Mouse (Mus musculus) monocyte, adult 5-6 weeks (primary cell): ENCODE measurements around the gene Pa2g4. TPM values are rescaled to one million over a fixed set of nuclear protein-coding genes. Genes with fewer than 3 reads are reported as not detected.

Experiments
- ATAC-seq: fragments of 153-309, 156-312 bp; replicated peaks from 2 replicates; pipeline ENCODE4 v1.8.0; 2017; ENCODE audit warnings: mild to moderate bottlenecking; ENCODE audit not compliant: low TSS enrichment, insufficient number of reproducible peaks, severe bottlenecking, poor library complexity, low FRiP score
- total RNA-seq: library from RNA; stranded (forward); fragments of 200-1000, 200-491, 200-594 nt; gene quantifications from 3 replicates; pipeline ENCODE4 v1.2.3, GENCODE M21; 2017

Gene Pa2g4
- total RNA-seq, 1 experiment from 2014 or later: 37.2 TPM

DNA sequence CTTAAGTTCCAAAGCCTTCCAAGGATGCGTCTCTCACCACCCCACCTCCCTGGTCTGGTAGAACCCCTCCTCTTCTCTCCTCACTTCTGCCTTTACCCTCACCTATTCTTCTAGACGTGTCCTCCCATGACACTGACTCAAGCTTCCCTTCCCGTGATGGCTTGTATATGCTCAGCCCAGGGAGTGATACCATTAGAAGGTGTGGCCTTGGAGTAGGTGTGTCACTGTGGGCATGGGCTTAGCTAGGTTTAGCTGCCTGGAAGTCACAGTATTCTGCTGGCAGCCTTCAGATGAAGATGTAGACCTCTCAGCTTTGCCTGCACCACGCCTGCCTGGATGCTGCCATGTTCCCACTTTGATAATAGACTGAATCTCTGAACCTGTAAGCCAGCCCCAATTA is 50.7 kb downstream of the Pa2g4 start:
- no peak for ATAC-seq

DNA sequence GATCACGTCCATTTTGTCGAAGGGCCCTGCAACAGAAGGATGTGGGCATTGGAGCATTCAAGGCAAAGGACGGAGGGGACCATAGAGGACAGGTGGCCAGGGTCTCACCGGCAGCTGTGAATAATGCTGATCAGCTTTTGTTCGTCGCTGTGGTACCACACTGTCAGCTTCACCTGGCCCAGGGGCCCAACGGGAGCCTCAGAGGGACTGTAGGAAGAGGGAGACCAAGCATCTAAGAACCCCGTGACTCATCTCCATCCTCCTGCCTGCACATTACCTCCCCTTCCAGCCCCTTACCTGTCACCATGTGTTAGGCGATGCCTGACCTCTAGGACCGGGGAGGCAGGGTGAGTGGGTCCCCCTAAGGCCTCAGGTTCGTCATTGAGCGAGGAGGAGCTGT is 54.0 kb downstream of the Pa2g4 start:
- ATAC-seq: no peak

DNA sequence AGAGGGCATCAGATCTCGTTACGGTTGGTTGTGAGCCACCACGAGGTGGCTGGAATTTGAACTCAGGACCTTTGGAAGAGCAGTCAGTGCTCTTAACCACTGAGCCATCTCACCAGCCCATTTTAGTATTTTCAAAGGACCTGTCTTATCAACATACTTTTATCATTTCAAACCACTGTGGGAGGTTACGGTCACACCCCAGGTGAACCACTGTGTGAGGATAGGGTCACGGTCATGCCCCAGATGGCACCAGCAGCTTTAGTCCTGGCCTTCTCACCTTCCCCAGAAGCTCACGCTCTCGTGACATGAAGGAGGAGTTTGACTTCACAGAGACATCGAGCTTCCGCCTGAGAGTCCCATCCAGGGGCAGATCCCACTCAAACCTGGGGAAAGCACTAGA is 54.6 kb downstream of the Pa2g4 start:
- ATAC-seq: no peak

DNA sequence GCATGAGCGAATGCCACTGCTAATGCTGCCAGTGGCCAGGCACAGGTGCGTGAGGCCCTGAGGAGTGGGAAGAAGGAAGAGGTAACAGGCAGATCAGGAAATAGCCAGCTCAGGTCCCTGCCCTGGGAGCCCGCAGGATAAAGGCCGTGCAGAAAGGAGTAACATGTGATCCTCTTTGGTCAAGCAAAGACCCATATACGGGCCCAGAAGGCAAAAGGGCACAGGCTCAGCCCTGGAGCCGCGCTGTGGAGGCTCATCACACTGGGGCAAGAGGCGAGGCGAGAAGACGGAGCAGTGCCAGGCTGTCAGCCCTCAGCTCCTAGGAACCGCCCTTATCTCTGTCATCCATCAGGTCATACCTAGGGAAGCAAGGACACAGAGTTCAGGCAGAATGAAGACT is 55.5 kb downstream of the Pa2g4 start:
- ATAC-seq: no peak

DNA sequence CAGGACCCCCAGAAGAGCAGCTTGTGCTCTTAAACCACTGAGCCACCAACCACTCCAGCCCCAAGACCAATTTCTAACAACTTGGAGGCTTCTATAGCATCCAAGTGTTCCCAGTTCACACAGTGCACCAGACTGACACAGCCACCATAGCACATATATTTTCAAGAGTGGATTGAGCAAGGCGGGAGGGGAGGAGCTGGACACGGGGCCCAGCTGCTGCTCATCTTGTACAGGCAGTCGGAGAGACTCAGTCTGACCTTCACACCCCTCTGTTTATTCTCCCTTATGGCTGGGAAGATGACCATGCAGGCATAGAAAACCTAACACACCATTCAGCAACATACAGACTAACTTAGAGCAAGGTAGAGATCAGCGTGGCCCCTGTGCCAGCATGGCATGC is 56.0 kb downstream of the Pa2g4 start:
- ATAC-seq: no peak

DNA sequence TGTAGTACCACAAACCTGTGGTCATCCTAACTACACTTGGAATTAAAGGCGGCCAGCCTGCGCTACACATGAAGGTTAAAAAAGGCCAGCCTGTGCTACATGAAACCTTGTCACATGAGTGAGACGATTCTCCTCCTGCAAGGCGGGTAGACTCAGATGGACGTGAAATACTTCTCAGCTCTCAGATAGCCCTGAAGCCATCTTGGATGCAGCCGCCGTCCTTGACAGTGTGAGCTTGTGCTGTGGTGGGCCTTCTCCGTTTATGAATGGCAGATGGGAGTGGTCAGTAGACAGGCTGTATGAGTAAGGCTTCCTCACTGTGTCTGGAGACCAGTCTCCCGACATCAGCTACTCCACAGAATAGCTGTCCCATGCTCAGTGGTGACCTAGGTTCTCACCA is 56.6 kb downstream of the Pa2g4 start:
- no peak for ATAC-seq

DNA sequence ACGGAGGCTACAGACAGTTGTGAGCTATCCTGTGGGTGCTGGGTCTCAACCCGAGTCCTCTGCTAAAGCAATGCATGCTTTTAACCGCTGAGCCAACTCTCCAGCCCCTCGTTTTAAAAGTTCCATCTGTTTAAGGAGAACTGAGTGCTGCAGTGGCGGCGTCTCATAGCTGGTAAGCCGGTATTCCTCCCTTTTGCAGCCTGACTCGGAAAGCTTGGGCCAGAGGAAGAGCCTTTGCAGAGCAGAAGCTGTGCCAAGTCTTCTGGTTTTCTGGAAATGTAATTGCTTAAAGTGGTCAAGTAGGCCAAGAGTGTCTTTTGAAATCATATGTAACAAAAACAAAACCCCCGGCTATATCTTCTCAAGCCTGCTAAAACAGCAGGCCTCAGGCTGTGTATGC is 57.5 kb downstream of the Pa2g4 start:
- ATAC-seq: no peak

Other genes with a start within 250 kb of the Pa2g4 start
- gene Cnpy2, start 243.5 kb downstream of the Pa2g4 start, total RNA-seq: 31.0 to 45.3 TPM (median 42.6 TPM) in 3 replicates
- gene Cs, start 228.3 kb downstream of the Pa2g4 start, total RNA-seq: 72.5 to 84.0 TPM (median 77.3 TPM) in 3 replicates
- gene Coq10a, start 197.0 kb downstream of the Pa2g4 start, total RNA-seq: 18.2 to 21.9 TPM (median 19.4 TPM) in 3 replicates
- gene Ankrd52, start 188.9 kb downstream of the Pa2g4 start, total RNA-seq: 6.5 to 18.2 TPM (median 8.3 TPM) in 3 replicates
- not detected in 3 replicates for gene Slc39a5, start 164.8 kb downstream of the Pa2g4 start, total RNA-seq
- gene Nabp2, start 154.5 kb downstream of the Pa2g4 start, total RNA-seq: 34.6 to 49.4 TPM (median 44.2 TPM) in 3 replicates
- gene Rnf41, start 154.3 kb downstream of the Pa2g4 start, total RNA-seq: 16.2 to 36.8 TPM (median 28.3 TPM) in 3 replicates
- 53.3 to 103 TPM (median 61.2 TPM) in 3 replicates for gene Smarcc2, start 106.7 kb downstream of the Pa2g4 start, total RNA-seq
- 2,131 to 2,768 TPM (median 2,315 TPM) in 3 replicates for gene Myl6, start 71.8 kb downstream of the Pa2g4 start, total RNA-seq
- gene Myl6b, start 67.3 kb downstream of the Pa2g4 start, total RNA-seq: not detected in 3 replicates
- 135 to 345 TPM (median 157 TPM) in 3 replicates for gene Esyt1, start 40.1 kb downstream of the Pa2g4 start, total RNA-seq
- 16.1 to 26.5 TPM (median 19.1 TPM) in 3 replicates for gene Zc3h10, start 18.2 kb downstream of the Pa2g4 start, total RNA-seq
- 2,103 to 2,260 TPM (median 2,168 TPM) in 3 replicates for gene Rpl41, start 16.7 kb downstream of the Pa2g4 start, total RNA-seq
- 1.4 to 3.3 TPM (median 2.8 TPM) in 3 replicates for gene Erbb3, start 23.7 kb upstream of the Pa2g4 start, total RNA-seq
- gene Rps26, start 60.8 kb upstream of the Pa2g4 start, total RNA-seq: 224 to 301 TPM (median 295 TPM) in 3 replicates
- not detected in 3 replicates for gene Ikzf4, start 80.0 kb upstream of the Pa2g4 start, total RNA-seq
- 4.6 to 10.7 TPM (median 6.1 TPM) in 3 replicates for gene Suox, start 108.1 kb upstream of the Pa2g4 start, total RNA-seq
- 64.1 to 81.0 TPM (median 72.7 TPM) in 3 replicates for gene Rab5b, start 130.3 kb upstream of the Pa2g4 start, total RNA-seq
- gene Pmel, start 138.2 kb upstream of the Pa2g4 start, total RNA-seq: not detected in 3 replicates
- 14.5 to 21.4 TPM (median 19.5 TPM) in 3 replicates for gene Cdk2, start 139.0 kb upstream of the Pa2g4 start, total RNA-seq
- 68.7 to 107 TPM (median 86.0 TPM) in 3 replicates for gene Dgka, start 178.9 kb upstream of the Pa2g4 start, total RNA-seq
- gene Pym1, start 181.9 kb upstream of the Pa2g4 start, total RNA-seq: 30.7 to 38.7 TPM (median 34.9 TPM) in 3 replicates
- gene Mmp19, start 224.9 kb upstream of the Pa2g4 start, total RNA-seq: 0.53 to 10.5 TPM (median 2.5 TPM) in 3 replicates
- gene Dnajc14, start 238.1 kb upstream of the Pa2g4 start, total RNA-seq: 73.0 to 91.5 TPM (median 73.5 TPM) in 3 replicates
- gene Tmem198b, start 238.4 kb upstream of the Pa2g4 start, total RNA-seq: 1.1 to 2.5 TPM (median 2.0 TPM) in 3 replicates